Mouse (Mus musculus): Measurements from ENCODE around the gene Thbs3.

GRCm38 (mm10) chr3:89271760-89272159, 56.8 kb downstream of the Thbs3 start:
- TF ChIP-seq FLI1 (IDR thresholded peaks at IDR 0.05; ENCODE audit: low read length) (no peak), GATA1 (IDR thresholded peaks at IDR 0.05; ENCODE audit: borderline replicate concordance, low read length) (no peak)
